Mouse (Mus musculus) retina, embryonic 14.5 days (tissue): Measurements from ENCODE around the gene Retreg3.
"Not testable (repeated sequence)": the region's sequence is repeated elsewhere in the genome, so short reads cannot be mapped to it uniquely, and the experiment has no call there.

Source experiments
- DNase-seq: peaks from one replicate; pipeline ENCODE4 v3.0.0-alpha.2; 2015; ENCODE audit warnings: low spot score

Gene Retreg3

GRCm38 (mm10) chr11:101148751-101149150 is 29.1 kb upstream of the Retreg3 start:
- DNase-seq = no peak

- peak; percentile 78 for DNase-seq
Measured at GRCm38 (mm10) chr11:101146377-101146776, 26.7 kb upstream of the Retreg3 start.

- peak; percentile 78 for DNase-seq
Measured at GRCm38 (mm10) chr11:101143338-101144225, 23.9 kb upstream of the Retreg3 start.

GRCm38 (mm10) chr11:101142215-101142967 is 22.7 kb upstream of the Retreg3 start:
- no peak for DNase-seq

GRCm38 (mm10) chr11:101141088-101141487 is 21.4 kb upstream of the Retreg3 start:
- DNase-seq = no peak

GRCm38 (mm10) chr11:101140164-101140819 is 20.6 kb upstream of the Retreg3 start:
- DNase-seq = no peak

- peak; percentile 89 for DNase-seq
Measured at GRCm38 (mm10) chr11:101138536-101139181, 19.0 kb upstream of the Retreg3 start.

GRCm38 (mm10) chr11:101137000-101137399 is 17.3 kb upstream of the Retreg3 start:
- DNase-seq = no peak

- no peak for DNase-seq
Measured at GRCm38 (mm10) chr11:101134217-101134865, 14.6 kb upstream of the Retreg3 start.

GRCm38 (mm10) chr11:101133037-101133436 is 13.3 kb upstream of the Retreg3 start:
- no peak for DNase-seq

- peak; percentile 59 for DNase-seq
Measured at GRCm38 (mm10) chr11:101131701-101132100, 12.0 kb upstream of the Retreg3 start.

- no peak for DNase-seq
Measured at GRCm38 (mm10) chr11:101131187-101131586, 11.5 kb upstream of the Retreg3 start.

- DNase-seq = no peak
Measured at GRCm38 (mm10) chr11:101130056-101130756, 10.5 kb upstream of the Retreg3 start.

- DNase-seq = no peak
Measured at GRCm38 (mm10) chr11:101128996-101129577, 9.4 kb upstream of the Retreg3 start.

- DNase-seq = no peak
Measured at GRCm38 (mm10) chr11:101127075-101127474, 7.4 kb upstream of the Retreg3 start.

- not testable (repeated sequence) for DNase-seq
Measured at GRCm38 (mm10) chr11:101125008-101125407, 5.3 kb upstream of the Retreg3 start.

- DNase-seq = not testable (repeated sequence)
Measured at GRCm38 (mm10) chr11:101124494-101124893, 4.8 kb upstream of the Retreg3 start.

- DNase-seq = peak; percentile 37
Measured at GRCm38 (mm10) chr11:101120545-101121188, 974 bp upstream of the Retreg3 start.

GRCm38 (mm10) chr11:101119131-101119760 is 447 bp downstream of the Retreg3 start:
- DNase-seq = no peak
